Mouse (Mus musculus) ES-E14 (cell line): ENCODE data around the gene Phrf1. TPM values are rescaled to one million over a fixed set of nuclear protein-coding genes. Genes with fewer than 3 reads are reported as not detected.

Experiments
- DNase-seq: peaks from one replicate; pipeline ENCODE4 v3.0.0-alpha.2; 2013; ENCODE audit warnings: low read depth, low spot score
- H3K27ac ChIP-seq: 2 replicates; pipeline ENCODE4 v1.5.1; 2012; ENCODE audit warnings: low read depth, mild to moderate bottlenecking, low read length, moderate library complexity, mixed read lengths; ENCODE audit not compliant: poor library complexity, insufficient read depth, severe bottlenecking
- H3K36me3 ChIP-seq: 2 replicates; pipeline ENCODE4 v1.6.1; 2012; ENCODE audit warnings: mild to moderate bottlenecking, low read length, moderate library complexity, mixed read lengths; ENCODE audit not compliant: control insufficient read depth, poor library complexity, insufficient read depth, severe bottlenecking
- H3K4me1 ChIP-seq, 2 experiments: fragments of 150-350 bp in 1 of 2; sonication (generic) in 1 of 2; 2 replicates each; pipeline ENCODE4 v1.6.1; 2012; ENCODE audit warnings: low read length in 2 of 2, mild to moderate bottlenecking in 1 of 2, mixed read lengths in 1 of 2; ENCODE audit not compliant: control insufficient read depth in 2 of 2, insufficient read depth in 2 of 2, poor library complexity in 1 of 2
- H3K4me3 ChIP-seq, 2 experiments: fragments of 150-350 bp in 1 of 2; sonication (generic) in 1 of 2; 2 replicates each; pipeline ENCODE4 v1.5.1; 2012; ENCODE audit warnings: low read length in 2 of 2, low read depth in 1 of 2, mild to moderate bottlenecking in 1 of 2, mixed read lengths in 1 of 2; ENCODE audit not compliant: insufficient read depth in 1 of 2, poor library complexity in 1 of 2, severe bottlenecking in 1 of 2
- H3K9ac ChIP-seq: 2 replicates; pipeline ENCODE4 v1.6.1; 2012; ENCODE audit warnings: low read depth, mild to moderate bottlenecking, low read length, mixed read lengths; ENCODE audit not compliant: poor library complexity, insufficient read depth, severe bottlenecking
- H3K9me3 ChIP-seq: fragments of 150-350 bp; sonication (generic); 2 replicates; pipeline ENCODE4 v1.6.1; 2012; ENCODE audit warnings: low read depth, mild to moderate bottlenecking, low read length; ENCODE audit not compliant: control insufficient read depth, insufficient read depth
- CHD2 ChIP-seq: IDR thresholded peaks from 2 replicates; pipeline ENCODE4 v1.6.1; 2014; ENCODE audit warnings: mild to moderate bottlenecking, low read depth, low read length, inconsistent platforms
- HCFC1 ChIP-seq: IDR thresholded peaks from 2 replicates; pipeline ENCODE4 v1.6.1; 2012; ENCODE audit warnings: low read length, inconsistent platforms, borderline replicate concordance; ENCODE audit not compliant: insufficient read depth
- MAFK ChIP-seq: IDR thresholded peaks from 2 replicates; pipeline ENCODE4 v1.6.1; 2014; ENCODE audit warnings: mild to moderate bottlenecking, low read depth, low read length, inconsistent platforms; ENCODE audit not compliant: insufficient read depth
- ZC3H11A ChIP-seq: IDR thresholded peaks from 2 replicates; pipeline ENCODE4 v1.6.1; 2012; ENCODE audit warnings: low read depth, mild to moderate bottlenecking, inconsistent platforms, low read length, borderline replicate concordance
- ZNF384 ChIP-seq: IDR thresholded peaks from 2 replicates; pipeline ENCODE4 v1.6.1; 2012; ENCODE audit warnings: low read depth, low read length, inconsistent platforms
- in situ Hi-C, 2 experiments: fragments of 600-800 bp; cut with MboI; formaldehyde crosslinking; loops; one replicate each; pipeline ENCODE4 v1.15.1; 2025; ENCODE audit warnings: low sequenced_read_pairs in 2 of 2, inconsistent platforms in 1 of 2; ENCODE audit not compliant: unreplicated experiment in 2 of 2
- total RNA-seq: library from RNA; depleted of rRNA; stranded (reverse); fragments of 300-350 nt; gene quantifications from 2 replicates; pipeline ENCODE4 v1.2.3, GENCODE M21; 2012

Phrf1 gene
- total RNA-seq, 1 experiment: 101 TPM

DNA sequence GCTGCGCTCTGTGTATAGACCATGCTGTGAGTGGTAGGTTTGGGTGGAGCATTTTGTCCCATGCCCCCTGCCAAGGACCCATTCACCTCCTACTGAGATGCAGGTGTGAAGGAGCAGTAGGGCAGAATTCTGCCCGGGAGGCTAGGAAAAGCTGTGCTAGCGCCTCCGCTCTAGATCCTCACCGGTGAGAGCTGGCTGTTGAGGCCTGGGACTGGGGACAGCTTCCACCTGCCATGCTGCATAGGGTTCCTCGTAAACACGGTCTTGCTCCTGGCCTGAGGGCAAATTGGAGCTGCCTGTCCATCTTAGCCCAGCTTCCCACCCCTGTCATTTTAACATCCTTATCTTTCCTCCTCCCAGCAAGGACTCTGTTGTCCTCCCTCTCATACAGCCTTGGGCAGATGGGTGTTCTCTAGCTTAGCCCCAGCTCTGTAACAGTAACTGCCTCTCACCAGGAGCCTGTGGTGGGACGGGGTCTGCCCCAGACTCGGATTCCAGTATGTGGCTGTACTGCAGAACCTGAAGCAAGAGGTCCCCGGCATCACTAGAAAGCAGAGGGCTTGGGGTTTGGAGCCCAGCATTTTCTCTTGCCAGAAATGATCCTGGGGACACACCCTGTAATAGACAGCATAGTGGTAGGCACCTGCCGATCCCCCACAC, 35.6 kb downstream of the Phrf1 start:
- no peak for DNase-seq
- Histone ChIP-seq H3K9ac (no peak overlapping the region), H3K4me3 (no peak overlapping the region), H3K27ac (no peak overlapping the region), H3K36me3 (peaks cover 45% of the 10 kb centered on the region), H3K9me3 (no peaks in the 10 kb centered on the region), H3K4me1 (peaks cover 2 to 16% of the 10 kb centered on the region in 2 experiments; a peak in 2 of 4 replicates)
- no peak for TF ChIP-seq ZC3H11A
- TF ChIP-seq HCFC1: no peak
- TF ChIP-seq ZNF384: no peak
- no peak for TF ChIP-seq MAFK
- in situ Hi-C loops: no loop called here

DNA sequence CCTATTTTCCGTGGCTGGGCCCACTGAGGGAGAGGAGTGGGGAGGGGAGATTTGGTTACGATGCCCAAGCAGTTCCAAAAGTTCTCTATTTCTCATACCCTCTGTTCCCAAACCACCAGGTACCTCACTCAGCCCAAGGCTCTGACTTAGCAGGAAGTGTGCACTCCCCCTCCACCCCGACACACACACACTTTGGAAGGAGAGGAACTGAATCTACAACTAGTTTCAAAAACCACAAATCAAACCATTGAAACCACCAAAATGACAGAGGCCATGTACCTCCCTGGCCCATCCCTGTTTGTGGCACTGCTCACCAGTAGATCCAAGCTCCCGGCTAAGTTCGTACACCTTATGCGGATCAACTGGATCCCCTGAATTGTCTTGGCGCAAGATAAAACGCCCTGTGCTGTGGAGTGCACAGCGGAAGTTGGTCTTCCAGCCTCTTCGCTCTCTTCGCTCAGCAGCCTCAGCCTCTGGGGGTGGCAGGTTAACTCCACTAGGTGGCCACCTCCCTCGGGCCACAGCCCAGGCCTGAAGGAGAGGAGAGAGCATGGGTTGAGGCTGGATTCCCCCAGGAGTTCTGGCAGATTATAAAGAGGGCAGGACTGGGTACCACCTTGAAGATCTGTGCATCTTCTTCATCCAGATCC, 36.3 kb downstream of the Phrf1 start:
- H3K36me3 ChIP-seq: peaks cover 38% of the 10 kb centered on the region
- H3K4me1 ChIP-seq: peaks cover 2 to 19% of the 10 kb centered on the region in 2 experiments; a peak in 2 of 4 replicates
- TF ChIP-seq ZNF384: no peak
- no peak for TF ChIP-seq ZC3H11A
- no peak for TF ChIP-seq MAFK
- no peak for TF ChIP-seq HCFC1
- no peak overlapping the region for H3K4me3 ChIP-seq
- no peak overlapping the region for H3K9ac ChIP-seq
- no peak for DNase-seq
- H3K27ac ChIP-seq: no peak overlapping the region
- in situ Hi-C loops: no loop called here
- H3K9me3 ChIP-seq: no peaks in the 10 kb centered on the region

DNA sequence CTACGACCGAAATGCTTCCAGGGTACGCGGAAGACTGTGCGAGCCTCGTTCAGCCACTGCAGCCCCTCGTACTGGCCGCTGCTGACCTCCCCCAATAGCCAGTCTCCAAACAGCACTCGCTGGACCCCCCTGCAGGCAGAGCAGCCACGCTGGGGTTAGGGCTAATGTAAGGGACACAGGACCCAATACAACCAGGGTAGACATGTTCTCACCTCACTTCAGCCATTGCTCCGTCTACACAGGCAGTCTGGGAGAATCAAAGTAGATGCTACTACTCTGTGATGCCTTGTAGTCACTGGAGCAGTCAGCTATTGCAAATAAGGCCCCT, 36.8 kb downstream of the Phrf1 start:
- Histone ChIP-seq H3K4me3 (no peak overlapping the region), H3K27ac (no peak overlapping the region), H3K9me3 (no peaks in the 10 kb centered on the region), H3K9ac (no peak overlapping the region), H3K4me1 (peaks cover 2 to 19% of the 10 kb centered on the region in 2 experiments; a peak in 2 of 4 replicates), H3K36me3 (peaks cover 33% of the 10 kb centered on the region)
- DNase-seq: no peak
- TF ChIP-seq CHD2 (no peak), HCFC1 (no peak), MAFK (no peak), ZNF384 (no peak), ZC3H11A (no peak)
- in situ Hi-C loops: no loop called here

GRCm38 (mm10) chr7:141265739-141266561, 37.4 kb downstream of the Phrf1 start, which contains the start of gene Irf7:
Gene Irf7, minus strand, starts transcription at chr7:141266481.
- in situ Hi-C loops: no loop called here
- Histone ChIP-seq H3K27ac (no peak within 1 kb of the TSS), H3K9me3 (no peaks in the 10 kb centered on the region), H3K4me3 (peak within 1 kb of the TSS in 1 of 2 experiments; percentile 45; a peak in 1 of 4 replicates), H3K9ac (no peak within 1 kb of the TSS), H3K36me3 (peaks cover 27% of the 10 kb centered on the region), H3K4me1 (peaks cover 2 to 19% of the 10 kb centered on the region in 2 experiments; a peak in 2 of 4 replicates)
- no peak for TF ChIP-seq CHD2
- no peak for TF ChIP-seq HCFC1
- TF ChIP-seq MAFK: no peak
- TF ChIP-seq ZNF384: no peak
- TF ChIP-seq ZC3H11A: no peak
- DNase-seq: no peak
